Mouse (Mus musculus) ES-E14 (cell line): Measurements from ENCODE around the gene Dna2.

Source experiments
- HCFC1 ChIP-seq: IDR thresholded peaks from 2 replicates; pipeline ENCODE4 v1.6.1; 2012; ENCODE audit warnings: low read length, inconsistent platforms, borderline replicate concordance; ENCODE audit not compliant: insufficient read depth
- ZC3H11A ChIP-seq: IDR thresholded peaks from 2 replicates; pipeline ENCODE4 v1.6.1; 2012; ENCODE audit warnings: low read depth, mild to moderate bottlenecking, inconsistent platforms, low read length, borderline replicate concordance
- ZNF384 ChIP-seq: IDR thresholded peaks from 2 replicates; pipeline ENCODE4 v1.6.1; 2012; ENCODE audit warnings: low read depth, low read length, inconsistent platforms

DNA sequence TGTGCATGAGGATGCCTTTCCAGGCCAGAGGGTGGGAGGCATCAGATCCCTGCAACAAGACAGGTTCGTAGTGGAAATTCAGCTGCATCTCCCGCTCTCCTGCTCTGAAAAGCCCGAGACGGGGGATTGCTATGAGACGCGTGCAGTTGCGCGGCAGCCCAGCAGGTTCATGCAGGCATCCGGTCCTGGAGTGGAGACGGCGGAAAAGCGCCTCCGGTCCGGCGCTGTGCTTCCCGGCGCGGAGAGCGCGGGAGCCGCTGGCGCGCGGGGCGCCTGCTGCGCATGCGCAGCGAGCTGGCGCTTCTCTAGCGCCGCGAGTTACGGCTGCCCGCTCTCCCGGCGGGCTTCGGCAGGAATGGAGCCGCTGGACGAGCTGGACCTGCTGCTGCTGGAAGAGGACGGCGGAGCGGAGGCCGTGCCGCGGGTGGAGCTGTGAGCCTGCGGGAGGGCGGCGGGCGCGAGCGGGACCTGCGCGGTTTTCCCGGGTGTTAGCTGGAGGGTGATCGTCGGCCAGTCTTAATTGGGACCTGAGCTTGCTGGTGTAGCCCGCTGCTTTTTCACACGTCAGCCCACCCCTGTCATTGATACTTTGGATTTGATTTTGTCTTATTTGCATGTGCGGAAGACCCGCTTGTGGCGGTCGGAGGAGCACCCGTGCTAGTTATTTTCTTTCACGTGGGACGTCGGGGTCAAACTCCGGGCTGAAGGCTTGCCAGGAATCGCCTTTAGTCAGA, at the start of gene Dna2:
- TF ChIP-seq ZNF384 = no peak
- TF ChIP-seq ZC3H11A = no peak
- no peak for TF ChIP-seq HCFC1
